Mouse (Mus musculus) testis, adult 2 months (tissue): Measurements from ENCODE around the gene Slit3.

Source experiments
- CTCF ChIP-seq: fragments of 200-500 bp; IDR thresholded peaks from 2 replicates; pipeline ENCODE4 v1.5.1; 2012; ENCODE audit warnings: low read depth, mild to moderate bottlenecking, inconsistent platforms, low read length, moderate library complexity; ENCODE audit not compliant: control insufficient read depth, insufficient read depth, insufficient replicate concordance
- POLR2A ChIP-seq: fragments of 200-500 bp; IDR thresholded peaks from 2 replicates; pipeline ENCODE4 v1.6.1; 2012; ENCODE audit warnings: low read depth, mild to moderate bottlenecking, inconsistent platforms, low read length, moderate library complexity; ENCODE audit not compliant: control insufficient read depth

- no peak for TF ChIP-seq POLR2A
- no peak for TF ChIP-seq CTCF
Measured at GRCm38 (mm10) chr11:35241379-35241778, 120.4 kb downstream of the Slit3 start.
